Comparison of ENCODE assay signal across 10 mouse cellular contexts in genomic region chr9:34054435-34054834, GRCm38 (mm10).
DNase-seq lines count a peak whose midpoint lies in the region; ATAC-seq and TF ChIP-seq lines count a peak whose summit lies in the region.
"Had no signal": no experiment of that assay in that cellular context is flagged by ENCODE, and none has a peak within 500 bp of the region (broad histone marks: within the 10 kb centered on the region; RNA-seq: fewer than 3 reads in every experiment).

No protein-coding gene starts in this region.

- H3K4me2 ChIP-seq in forebrain, embryonic 14.5 days (ENCODE audit: low read length), result no peak overlapping the region
- H3K4me2 ChIP-seq in forebrain, embryonic 11.5 days (ENCODE audit: low read depth, low read length, severe bottlenecking), result no peak overlapping the region
- H3K4me2 ChIP-seq: heart, embryonic 13.5 days; limb, embryonic 13.5 days had no signal

- 69% methylated on average over 2 of the region's 2 CpGs for WGBS in forebrain, embryonic 14.5 days
- WGBS in forebrain, embryonic 11.5 days, result 66% methylated on average over 2 of the region's 2 CpGs

- H3K9ac ChIP-seq in forebrain, embryonic 14.5 days (ENCODE audit: low read length), result no peak overlapping the region
- H3K9ac ChIP-seq in forebrain, embryonic 11.5 days (ENCODE audit: low read length), result no peak overlapping the region
- H3K9ac ChIP-seq: heart, embryonic 13.5 days; limb, embryonic 13.5 days had no signal

- no peaks in the 10 kb centered on the region for H3K27me3 ChIP-seq in forebrain, embryonic 14.5 days (replicated peaks; ENCODE audit: control insufficient read depth, insufficient read depth, low read length)
- H3K27me3 ChIP-seq in forebrain, embryonic 11.5 days (ENCODE audit: control insufficient read depth, insufficient read depth, low read length), result no peaks in the 10 kb centered on the region
- H3K27me3 ChIP-seq: limb, embryonic 13.5 days had no signal

- DNase-seq in forebrain, embryonic 14.5 days (ENCODE audit: low spot score), result peak; percentile 25
- no peak for DNase-seq in forebrain, embryonic 11.5 days (ENCODE audit: low spot score)
- DNase-seq in left cerebral cortex, adult 2 months (ENCODE audit: extremely low spot score in 1 of 2, low spot score in 2 of 2), result peak in 1 of 2 experiments; percentile 21
- no peak for DNase-seq in left cerebral cortex, postnatal 36 days (ENCODE audit: low spot score in 2 of 2)
- peak; percentile 50 for DNase-seq in adipocyte (ENCODE audit: low spot score)
- DNase-seq in kidney, postnatal 10 days, result peak; percentile 41
- DNase-seq in ovary, postnatal 36 days (ENCODE audit: low spot score), result no peak
- DNase-seq in thymus, postnatal 4 days, result no peak

- no peaks in the 10 kb centered on the region for H3K9me3 ChIP-seq in forebrain, embryonic 14.5 days (replicated peaks; ENCODE audit: control insufficient read depth, low read length)
- H3K9me3 ChIP-seq in forebrain, embryonic 11.5 days (ENCODE audit: control insufficient read depth, low read length), result no peaks in the 10 kb centered on the region
- H3K9me3 ChIP-seq: heart, embryonic 13.5 days; limb, embryonic 13.5 days had no signal

- H3K36me3 ChIP-seq in forebrain, embryonic 14.5 days (ENCODE audit: control insufficient read depth, insufficient read depth, low read length), result no peaks in the 10 kb centered on the region
- no peaks in the 10 kb centered on the region for H3K36me3 ChIP-seq in forebrain, embryonic 11.5 days (ENCODE audit: control insufficient read depth, insufficient read depth, low read length)
- H3K36me3 ChIP-seq: heart, embryonic 13.5 days; limb, embryonic 13.5 days had no signal

- ATAC-seq in forebrain, embryonic 14.5 days, result no peak
- no peak for ATAC-seq in forebrain, embryonic 11.5 days (replicated peaks; ENCODE audit: low FRiP score)

- no peaks in the 10 kb centered on the region for H3K4me1 ChIP-seq in forebrain, embryonic 14.5 days (ENCODE audit: control insufficient read depth, insufficient read depth, low read length)
- no peaks in the 10 kb centered on the region for H3K4me1 ChIP-seq in forebrain, embryonic 11.5 days (replicated peaks; ENCODE audit: control insufficient read depth, insufficient read depth, low read length)
- H3K4me1 ChIP-seq: heart, embryonic 13.5 days had no signal

- intact Hi-C loops in left cerebral cortex, adult 2 months (cut with DNase I), result loop anchor here (2.0 to 10.0 kb wide), 5 partner anchors 338 to 963 kb away; partner anchors contain the start of gene Kirrel3
- intact Hi-C loops in left cerebral cortex, postnatal 36 days (cut with DNase I), result loop anchor here (5.0 kb wide), 1 partner anchor 433 kb away; the partner anchor contains the start of gene Kirrel3

- no peak overlapping the region for H3K27ac ChIP-seq in forebrain, embryonic 14.5 days (ENCODE audit: low read depth, low read length)
- no peak overlapping the region for H3K27ac ChIP-seq in forebrain, embryonic 11.5 days (ENCODE audit: low read depth, low read length)
- H3K27ac ChIP-seq in left cerebral cortex, adult 2 months, result no peak overlapping the region
- H3K27ac ChIP-seq: heart, embryonic 13.5 days; limb, embryonic 13.5 days had no signal

- H3K4me3 ChIP-seq in forebrain, embryonic 14.5 days (ENCODE audit: low read depth, low read length), result no peak overlapping the region
- no peak overlapping the region for H3K4me3 ChIP-seq in forebrain, embryonic 11.5 days (ENCODE audit: low read depth, low read length)
- no peak overlapping the region for H3K4me3 ChIP-seq in left cerebral cortex, adult 2 months
- H3K4me3 ChIP-seq: heart, embryonic 13.5 days; limb, embryonic 13.5 days had no signal

- peak; percentile 64 for TF ChIP-seq CTCF in left cerebral cortex, adult 2 months (IDR thresholded peaks at IDR 0.05)

Comparison
In these comparisons a context has a peak if more than half of its experiments do, and no peak if none do; other contexts are left out.
1. DNase-seq: peak in forebrain, embryonic 14.5 days (single experiment), adipocyte (single experiment) and kidney, postnatal 10 days (single experiment); none in forebrain, embryonic 11.5 days (single experiment), left cerebral cortex, postnatal 36 days (0 of 2), ovary, postnatal 36 days (single experiment) and thymus, postnatal 4 days (single experiment).